Mouse (Mus musculus) limb, embryonic 11.5 days (tissue): ENCODE data around the gene Krt19. TPM values are rescaled to one million over a fixed set of nuclear protein-coding genes. Genes with fewer than 3 reads are reported as not detected.

Source experiments
- ATAC-seq: fragments of 200-750 bp; cut with Nextera tagmentation; 2 replicates; pipeline ENCODE4 v1.8.0; 2017; ENCODE audit warnings: low read depth; ENCODE audit not compliant: insufficient number of reproducible peaks, low FRiP score, low TSS enrichment
- DNase-seq: peaks from one replicate; pipeline ENCODE4 v3.0.0-alpha.2; 2015; ENCODE audit warnings: low spot score
- H3K27ac ChIP-seq: fragments of 300-500 bp; sonication (generic); replicated peaks from 2 replicates; pipeline ENCODE4 v1.5.1; 2014; ENCODE audit warnings: low read depth, mild to moderate bottlenecking, low read length
- H3K27me3 ChIP-seq: fragments of 300-500 bp; sonication (generic); 2 replicates; pipeline ENCODE4 v1.6.1; 2014; ENCODE audit warnings: mild to moderate bottlenecking, low read length, mixed read lengths; ENCODE audit not compliant: control insufficient read depth, insufficient read depth
- H3K36me3 ChIP-seq: fragments of 300-500 bp; sonication (generic); 2 replicates; pipeline ENCODE4 v1.6.1; 2014; ENCODE audit warnings: mild to moderate bottlenecking, low read length, moderate library complexity, mixed read lengths; ENCODE audit not compliant: control insufficient read depth, insufficient read depth
- H3K4me1 ChIP-seq: fragments of 300-500 bp; sonication (generic); 2 replicates; pipeline ENCODE4 v1.6.1; 2014; ENCODE audit warnings: low read length, mixed read lengths; ENCODE audit not compliant: control insufficient read depth, insufficient read depth
- H3K4me2 ChIP-seq: fragments of 300-500 bp; sonication (generic); 2 replicates; pipeline ENCODE4 v1.6.1; 2014; ENCODE audit warnings: low read depth, mild to moderate bottlenecking, moderate library complexity; ENCODE audit not compliant: severe bottlenecking
- H3K4me3 ChIP-seq: fragments of 300-500 bp; sonication (generic); 2 replicates; pipeline ENCODE4 v1.5.1; 2014; ENCODE audit warnings: low read depth, low read length
- H3K9ac ChIP-seq: fragments of 300-500 bp; sonication (generic); 2 replicates; pipeline ENCODE4 v1.6.1; 2014; ENCODE audit warnings: mild to moderate bottlenecking, low read length
- H3K9me3 ChIP-seq: fragments of 300-500 bp; sonication (generic); 2 replicates; pipeline ENCODE4 v1.6.1; 2016; ENCODE audit warnings: low read length; ENCODE audit not compliant: control insufficient read depth
- WGBS: fragments of 180-500 bp; shearing (Covaris S2); extraction: QIAGEN DNeasy Blood & Tissue Kit; methylation state at CpG from one replicate; pipeline ENCODE4 v1.1.7; 2014; 5-methylcytosine and 5-hydroxymethylcytosine counted together
- polyA plus RNA-seq: library from polyadenylated mRNA; unstranded; fragments of >200 nt; fragmentation: Nextera tagmentation; extraction: Ambion mirVana; gene quantifications from 2 replicates; pipeline ENCODE4 v1.2.1, GENCODE M21; 2014

Krt19 gene
- polyA plus RNA-seq, 1 experiment from 2014 or later = 6.4 TPM

DNA sequence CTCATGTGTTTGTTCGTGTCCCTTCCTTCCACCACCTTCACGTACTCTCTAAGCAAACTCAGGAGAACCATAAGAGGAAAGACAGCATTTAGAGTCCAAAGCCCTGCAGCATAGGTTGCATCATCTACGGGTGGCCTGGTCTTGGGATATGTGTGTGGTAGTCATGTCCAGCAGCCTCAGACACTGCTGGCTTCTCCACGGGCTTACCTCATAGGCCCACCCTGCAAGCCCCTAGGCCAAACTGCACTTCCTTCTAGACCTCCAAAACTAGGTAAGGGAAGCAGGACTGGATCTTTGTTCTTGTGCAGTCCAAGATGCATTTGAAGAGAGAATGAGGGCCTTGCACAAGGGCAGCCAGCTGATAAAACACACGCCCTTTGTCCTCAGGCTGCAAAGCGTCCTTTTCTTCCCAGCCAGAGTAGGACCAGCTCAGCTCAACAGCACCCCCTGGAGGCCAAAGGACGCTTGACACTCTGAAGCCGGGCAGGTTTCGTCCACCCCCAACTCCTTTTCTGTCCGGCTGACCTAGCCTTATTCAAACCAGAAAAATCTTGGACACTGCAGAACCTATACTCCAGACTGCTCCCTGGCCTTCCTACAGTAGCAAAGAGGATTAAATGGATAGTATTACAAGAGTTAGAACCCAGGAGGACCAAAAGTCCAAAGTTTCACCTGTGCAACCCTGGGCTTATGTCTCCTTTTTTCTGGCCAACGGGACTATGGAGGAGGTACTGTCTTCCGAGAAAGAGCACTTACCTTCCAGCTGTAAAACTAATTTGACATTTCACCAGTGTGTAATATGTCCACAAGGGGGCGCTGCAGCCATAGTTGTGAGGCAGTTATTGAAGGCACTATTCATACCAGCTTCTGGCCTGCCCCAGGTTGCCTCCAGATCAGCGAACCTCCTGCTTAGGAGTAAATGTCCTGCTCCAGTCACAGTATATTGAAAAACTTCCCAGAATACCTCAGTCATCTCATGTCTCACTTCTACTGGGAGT, 20.6 kb upstream of the Krt19 start:
- H3K27me3 ChIP-seq = no peaks in the 10 kb centered on the region
- no peak overlapping the region for H3K9ac ChIP-seq
- DNase-seq = peak; percentile 90

GRCm38 (mm10) chr11:100168071-100168470, 19.6 kb upstream of the Krt19 start:
- DNase-seq (no peak), ATAC-seq (0 out of 2 replicates have a peak, but pooled peaks have one; percentile 56)
- Histone ChIP-seq H3K27me3 (no peaks in the 10 kb centered on the region), H3K4me3 (no peak overlapping the region), H3K9me3 (no peaks in the 10 kb centered on the region), H3K27ac (no peak overlapping the region), H3K36me3 (no peaks in the 10 kb centered on the region), H3K9ac (no peak overlapping the region), H3K4me1 (no peaks in the 10 kb centered on the region), H3K4me2 (no peak overlapping the region)
- WGBS = 78% methylated on average over 8 of the region's 8 CpGs

More for the DNA sequence above, 20.6 kb upstream of the Krt19 start:
- Histone ChIP-seq H3K36me3 (no peaks in the 10 kb centered on the region), H3K4me3 (no peak overlapping the region), H3K4me1 (no peaks in the 10 kb centered on the region), H3K4me2 (no peak overlapping the region), H3K27ac (no peak overlapping the region), H3K9me3 (no peaks in the 10 kb centered on the region)
- 0 out of 2 replicates have a peak, but pooled peaks have one; percentile 9 for ATAC-seq
- WGBS = 35% methylated on average over 14 of the region's 14 CpGs

GRCm38 (mm10) chr11:100164392-100164791, 15.9 kb upstream of the Krt19 start:
- no peak for ATAC-seq
- WGBS = 44% methylated on average over 7 of the region's 7 CpGs
- no peaks in the 10 kb centered on the region for H3K9me3 ChIP-seq
- H3K27me3 ChIP-seq = no peaks in the 10 kb centered on the region
- H3K9ac ChIP-seq = no peak overlapping the region
- no peak for DNase-seq
- H3K4me1 ChIP-seq = no peaks in the 10 kb centered on the region
- H3K4me3 ChIP-seq = no peak overlapping the region
- H3K36me3 ChIP-seq = no peaks in the 10 kb centered on the region
- no peak overlapping the region for H3K27ac ChIP-seq
- no peak overlapping the region for H3K4me2 ChIP-seq

DNA sequence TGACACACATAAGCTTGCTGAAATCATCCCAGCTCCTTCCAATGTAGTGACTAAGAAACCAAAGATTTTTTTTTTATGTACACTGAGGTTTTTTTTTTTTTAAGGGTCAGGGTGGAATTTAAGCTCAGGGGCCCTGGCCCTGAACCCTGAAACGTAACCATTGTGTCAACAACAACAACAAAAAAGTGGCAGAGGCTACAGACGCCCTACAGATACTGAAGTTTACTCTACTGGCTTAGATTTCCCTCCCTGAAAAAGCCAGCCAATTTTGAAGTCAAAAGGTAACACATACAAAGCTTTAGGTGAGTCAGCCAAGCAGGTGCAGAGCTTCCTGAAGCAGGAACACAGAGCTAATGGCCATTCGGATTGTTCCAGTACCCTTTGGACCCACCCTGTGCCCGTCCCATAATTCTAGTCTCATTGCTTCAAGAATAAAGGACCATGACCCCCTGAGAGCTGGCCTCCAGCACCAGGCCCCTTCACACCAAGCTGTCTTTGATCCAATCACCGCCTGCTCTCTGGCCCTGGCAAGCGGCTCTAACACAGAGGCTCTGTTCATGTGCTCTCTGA, 9.5 kb upstream of the Krt19 start:
- ATAC-seq (no peak), DNase-seq (no peak)
- no peak overlapping the region for H3K4me2 ChIP-seq
- no peaks in the 10 kb centered on the region for H3K36me3 ChIP-seq
- no peak overlapping the region for H3K4me3 ChIP-seq
- no peaks in the 10 kb centered on the region for H3K27me3 ChIP-seq
- H3K27ac ChIP-seq = no peak overlapping the region
- H3K4me1 ChIP-seq = no peaks in the 10 kb centered on the region
- WGBS = 59% methylated on average over 6 of the region's 6 CpGs
- H3K9ac ChIP-seq = no peak overlapping the region
- H3K9me3 ChIP-seq = no peaks in the 10 kb centered on the region

DNA sequence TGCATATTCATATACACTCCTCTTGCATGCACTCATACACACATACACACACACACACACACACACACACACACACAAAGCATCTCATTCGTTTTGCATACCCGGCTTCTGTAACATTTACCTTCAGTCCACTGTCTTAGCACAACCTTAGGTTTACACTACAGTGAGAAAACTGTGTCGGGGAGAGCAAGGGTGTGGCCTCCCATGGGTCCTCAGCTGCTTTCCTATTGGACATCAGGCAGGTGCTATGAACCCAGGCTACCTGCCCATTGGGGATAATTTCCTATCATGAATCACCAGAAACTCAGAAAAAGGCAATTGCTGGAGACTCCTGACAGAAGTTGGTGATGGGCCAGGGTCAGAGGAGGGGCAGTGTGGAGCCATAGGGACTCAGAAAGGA, 8.9 kb upstream of the Krt19 start:
- no peak overlapping the region for H3K9ac ChIP-seq
- H3K36me3 ChIP-seq = no peaks in the 10 kb centered on the region
- DNase-seq (no peak), ATAC-seq (no peak)
- H3K4me1 ChIP-seq = no peaks in the 10 kb centered on the region
- no peaks in the 10 kb centered on the region for H3K9me3 ChIP-seq
- H3K27me3 ChIP-seq = no peaks in the 10 kb centered on the region
- no peak overlapping the region for H3K4me2 ChIP-seq
- 74% methylated on average over 3 of the region's 3 CpGs for WGBS
- H3K4me3 ChIP-seq = no peak overlapping the region
- no peak overlapping the region for H3K27ac ChIP-seq

- H3K4me1 ChIP-seq = no peaks in the 10 kb centered on the region
- 77% methylated on average over 8 of the region's 8 CpGs for WGBS
- ATAC-seq = no peak
- H3K4me3 ChIP-seq = no peak overlapping the region
- no peak overlapping the region for H3K4me2 ChIP-seq
- H3K36me3 ChIP-seq = no peaks in the 10 kb centered on the region
- no peaks in the 10 kb centered on the region for H3K9me3 ChIP-seq
- H3K9ac ChIP-seq = no peak overlapping the region
- H3K27ac ChIP-seq = no peak overlapping the region
- DNase-seq = no peak
- H3K27me3 ChIP-seq = no peaks in the 10 kb centered on the region
Measured at GRCm38 (mm10) chr11:100155497-100156255, 7.2 kb upstream of the Krt19 start.

DNA sequence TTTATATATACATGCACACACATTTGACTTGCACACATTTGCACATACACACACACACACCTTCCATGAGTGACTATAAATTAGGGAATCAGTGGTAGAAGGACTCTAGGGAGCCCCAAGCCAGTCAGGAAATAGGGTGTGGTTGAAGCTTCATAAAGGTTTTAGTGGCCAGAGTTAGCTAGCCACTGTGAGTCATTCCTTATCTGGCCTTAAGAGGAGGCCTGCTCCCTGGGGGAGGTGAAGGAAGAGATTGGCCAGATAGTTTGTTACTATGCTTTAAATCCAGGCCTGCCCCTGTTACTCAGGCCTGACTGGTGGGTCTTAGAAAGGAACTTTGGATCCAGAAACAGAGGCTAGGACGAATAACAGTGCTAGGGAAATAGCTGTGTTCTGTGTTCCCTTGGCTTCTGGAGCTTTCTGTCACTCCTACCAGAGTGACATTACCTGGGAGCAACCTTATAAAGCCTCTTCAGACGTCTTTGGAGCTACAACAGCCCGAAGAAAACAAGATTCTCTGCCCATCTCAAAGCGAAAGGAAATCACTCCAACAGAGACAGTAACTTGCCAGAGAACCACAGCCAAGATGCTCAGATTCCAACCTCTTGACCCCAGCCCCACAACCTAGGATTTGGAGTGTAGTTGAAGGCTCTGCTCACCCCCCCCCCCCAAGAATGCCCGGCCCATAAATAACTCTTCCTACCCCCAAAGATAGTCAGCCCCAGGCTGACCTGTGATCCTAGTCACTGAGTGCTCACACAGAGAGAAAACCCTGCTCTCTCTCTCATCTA, 705 bp downstream of the Krt19 start:
- no peak for DNase-seq
- Histone ChIP-seq H3K36me3 (no peaks in the 10 kb centered on the region), H3K9ac (no peak overlapping the region), H3K27ac (no peak overlapping the region), H3K4me2 (no peak overlapping the region), H3K4me3 (no peak overlapping the region), H3K4me1 (peaks cover 3% of the 10 kb centered on the region; the same call in 1 of the 2 replicates), H3K27me3 (peaks cover 19% of the 10 kb centered on the region), H3K9me3 (no peaks in the 10 kb centered on the region)
- WGBS = 40% methylated on average over 5 of the region's 5 CpGs
- no peak for ATAC-seq
